Comparison of ENCODE assay signal across 10 mouse cellular contexts in the genomic region with DNA sequence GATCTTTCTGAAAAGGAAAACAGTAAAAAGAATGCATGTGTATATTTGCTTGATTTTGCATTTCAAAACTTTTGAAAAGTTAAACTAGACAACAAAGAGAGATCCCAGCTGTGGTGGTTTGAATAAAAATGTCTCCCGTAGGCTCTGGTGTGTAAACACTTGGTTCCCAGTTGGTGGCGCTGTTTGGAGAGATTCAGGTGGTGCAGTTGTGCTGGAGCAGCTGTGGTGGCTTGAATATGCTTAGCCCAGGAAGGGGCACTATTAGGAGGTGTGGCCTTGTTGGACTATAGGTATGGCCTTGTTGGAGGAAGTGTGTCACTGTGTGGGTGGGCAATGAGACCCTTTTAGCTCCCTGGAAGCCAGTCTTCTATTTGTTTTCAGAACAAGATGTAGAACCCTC. TPM values are rescaled to one million over a fixed set of nuclear protein-coding genes. Genes with fewer than 3 reads are reported as not detected.
DNase-seq lines count a peak whose midpoint lies in the region; ATAC-seq lines count a peak whose summit lies in the region.
"Had no signal": no experiment of that assay in that cellular context is flagged by ENCODE, and none has a peak within 500 bp of the region (broad histone marks: within the 10 kb centered on the region; RNA-seq: fewer than 3 reads in every experiment).

No protein-coding gene starts in this region.

- 68% methylated on average over 2 of the region's 2 CpGs for WGBS in forebrain, embryonic 10.5 days

- H3K27me3 ChIP-seq in forebrain, embryonic 10.5 days (ENCODE audit: poor library complexity, severe bottlenecking) = no peaks in the 10 kb centered on the region
- H3K27me3 ChIP-seq: hindbrain, embryonic 15.5 days; lung, embryonic 15.5 days had no signal

- ATAC-seq in megakaryocyte progenitor cell, adult 5-6 weeks (replicated peaks; ENCODE audit: poor library complexity) = peak; percentile 74

- peaks cover 21% of the 10 kb centered on the region for H3K36me3 ChIP-seq in forebrain, embryonic 10.5 days (replicated peaks)
- H3K36me3 ChIP-seq: hindbrain, embryonic 15.5 days had no signal

- H3K9me3 ChIP-seq in forebrain, embryonic 10.5 days = no peaks in the 10 kb centered on the region
- H3K9me3 ChIP-seq: hindbrain, embryonic 15.5 days; lung, embryonic 15.5 days had no signal

- H3K4me1 ChIP-seq in forebrain, embryonic 10.5 days = peaks cover 13% of the 10 kb centered on the region

- no peak overlapping the region for H3K27ac ChIP-seq in forebrain, embryonic 10.5 days
- H3K27ac ChIP-seq: hindbrain, embryonic 15.5 days had no signal

- peak; percentile 24 to 55 for DNase-seq in adrenal gland, postnatal 36 days
- DNase-seq in adrenal gland, postnatal 4 days (ENCODE audit: low spot score in 2 of 2) = no peak
- DNase-seq in 3T3-L1 (ENCODE audit: low read depth, low spot score) (peak; percentile 60), WW6 (ENCODE audit: low read depth, low spot score) (peak; percentile 43)
- no peak for DNase-seq in cerebellum, adult 11-12 months
- no peak for DNase-seq in frontal cortex, postnatal 36 days (ENCODE audit: low spot score in 2 of 2)
- DNase-seq in forebrain, embryonic 10.5 days (ENCODE audit: extremely low spot score, low spot score) = no peak

- no peak overlapping the region for H3K4me3 ChIP-seq in forebrain, embryonic 10.5 days
- H3K4me3 ChIP-seq: hindbrain, embryonic 15.5 days had no signal

RNA-seq across cellular contexts. Expression of gene Pole2, which starts 1.3 kb away (rescaled TPM):
- 1 to 10 TPM; 3.0 TPM for total RNA-seq in adrenal gland, postnatal 36 days (2021)
- total RNA-seq in adrenal gland, postnatal 4 days (2021) = 1 to 10 TPM; 9.7 TPM
- 65.0 and 70.8 TPM in 2 replicates for total RNA-seq in megakaryocyte progenitor cell, adult 5-6 weeks (2015)
- 50.8 and 69.6 TPM in 2 replicates for total RNA-seq in megakaryocyte progenitor cell, adult 5-6 weeks (2017)
- polyA plus RNA-seq in forebrain, embryonic 10.5 days (2016; fragmentation: Nextera tagmentation; extraction: Ambion mirVana) = 37.5 and 38.2 TPM in 2 replicates

RNA-seq across cellular contexts. Expression of gene Klhdc1, which starts 11.7 kb away (rescaled TPM):
- total RNA-seq in adrenal gland, postnatal 36 days (2021) = 1 to 10 TPM; 4.9 to 8.0 TPM
- total RNA-seq in adrenal gland, postnatal 4 days (2021) = 10 to 100 TPM; 12.6 to 12.8 TPM
- total RNA-seq in megakaryocyte progenitor cell, adult 5-6 weeks (2015) = 3.6 and 4.0 TPM in 2 replicates
- total RNA-seq in megakaryocyte progenitor cell, adult 5-6 weeks (2017) = 4.4 and 10.1 TPM in 2 replicates
- polyA plus RNA-seq in forebrain, embryonic 10.5 days (2016; fragmentation: Nextera tagmentation; extraction: Ambion mirVana) = 2.6 and 3.3 TPM in 2 replicates

RNA-seq across cellular contexts. Expression of gene Gm49384, which starts 25.2 kb away (rescaled TPM):
- 1 to 10 TPM; 4.8 to 5.7 TPM for total RNA-seq in adrenal gland, postnatal 36 days (2021)
- 1 to 10 TPM; 8.5 to 9.2 TPM for total RNA-seq in adrenal gland, postnatal 4 days (2021)
- 22.3 and 24.8 TPM in 2 replicates for total RNA-seq in megakaryocyte progenitor cell, adult 5-6 weeks (2015)
- total RNA-seq in megakaryocyte progenitor cell, adult 5-6 weeks (2017) = 22.0 and 22.4 TPM in 2 replicates
- 51.8 and 59.4 TPM in 2 replicates for polyA plus RNA-seq in forebrain, embryonic 10.5 days (2016; fragmentation: Nextera tagmentation; extraction: Ambion mirVana)

RNA-seq across cellular contexts. Expression of gene Dnaaf2, which starts 31.0 kb away (rescaled TPM):
- 1 to 10 TPM in 1 of 2 experiments, under 1 TPM in 1; 0.93 to 1.2 TPM for total RNA-seq in adrenal gland, postnatal 36 days (2021)
- 1 to 10 TPM; 1.9 to 2.0 TPM for total RNA-seq in adrenal gland, postnatal 4 days (2021)
- total RNA-seq in megakaryocyte progenitor cell, adult 5-6 weeks (2015) = 6.0 and 6.3 TPM in 2 replicates
- total RNA-seq in megakaryocyte progenitor cell, adult 5-6 weeks (2017) = 5.3 and 7.5 TPM in 2 replicates
- polyA plus RNA-seq in forebrain, embryonic 10.5 days (2016; fragmentation: Nextera tagmentation; extraction: Ambion mirVana) = 16.3 and 19.0 TPM in 2 replicates

RNA-seq across cellular contexts. Expression of gene Gm49383, which starts 32.3 kb away (rescaled TPM):
- 1 to 10 TPM; 4.9 to 6.3 TPM for total RNA-seq in adrenal gland, postnatal 36 days (2021)
- 1 to 10 TPM; 7.2 to 9.2 TPM for total RNA-seq in adrenal gland, postnatal 4 days (2021)
- total RNA-seq in megakaryocyte progenitor cell, adult 5-6 weeks (2015) = 4.9 and 6.8 TPM in 2 replicates
- 31.7 and 39.3 TPM in 2 replicates for total RNA-seq in megakaryocyte progenitor cell, adult 5-6 weeks (2017)
- polyA plus RNA-seq in forebrain, embryonic 10.5 days (2016; fragmentation: Nextera tagmentation; extraction: Ambion mirVana) = 62.2 and 67.8 TPM in 2 replicates

Comparison
In these comparisons a context has a peak if more than half of its experiments do, and no peak if none do; other contexts are left out.
1. DNase-seq: peak in adrenal gland, postnatal 36 days (2 of 2), 3T3-L1 (single experiment) and WW6 (single experiment); none in adrenal gland, postnatal 4 days (0 of 2), cerebellum, adult 11-12 months (single experiment), frontal cortex, postnatal 36 days (0 of 2) and forebrain, embryonic 10.5 days (single experiment).
2. RNA of gene Pole2, which starts 1.3 kb away (total RNA-seq): 50.8 to 70.8 TPM in megakaryocyte progenitor cell, adult 5-6 weeks; 9.7 TPM in adrenal gland, postnatal 4 days and 3.0 TPM in adrenal gland, postnatal 36 days; every median in the first group is over 4 times any median in the second.